Mouse (Mus musculus) heart, embryonic 14.5 days (tissue): ENCODE results near the gene L3mbtl1. TPM values are rescaled to one million over a fixed set of nuclear protein-coding genes. Genes with fewer than 3 reads are reported as not detected.
"Not testable (repeated sequence)": the region's sequence is repeated elsewhere in the genome, so short reads cannot be mapped to it uniquely, and the experiment has no call there.

Experiments used
- ATAC-seq: fragments of 200-750 bp; cut with Nextera tagmentation; 2 replicates; pipeline ENCODE4 v1.8.0; 2017; ENCODE audit warnings: low read depth, moderate TSS enrichment; ENCODE audit not compliant: insufficient number of reproducible peaks, insufficient read depth, low FRiP score
- H3K27ac ChIP-seq, 2 experiments: fragments of 200-500 bp in 1 of 2; fragments of 300-500 bp in 1 of 2; sonication (generic) in 1 of 2; replicated peaks in 1 of 2; 2 replicates each; pipeline ENCODE4 v1.5.1; 2012 to 2014; ENCODE audit warnings: low read depth in 2 of 2, low read length in 2 of 2, control low read depth in 1 of 2, mild to moderate bottlenecking in 1 of 2, mixed read lengths in 1 of 2; ENCODE audit not compliant: control insufficient read depth in 1 of 2, insufficient read depth in 1 of 2
- H3K27me3 ChIP-seq: fragments of 300-500 bp; sonication (generic); 2 replicates; pipeline ENCODE4 v1.6.1; 2014; ENCODE audit warnings: mild to moderate bottlenecking, low read length, control low read depth; ENCODE audit not compliant: control insufficient read depth, insufficient read depth
- H3K36me3 ChIP-seq: fragments of 300-500 bp; sonication (generic); 2 replicates; pipeline ENCODE4 v1.6.1; 2014; ENCODE audit warnings: mild to moderate bottlenecking, control low read depth, low read length, mixed read lengths; ENCODE audit not compliant: control insufficient read depth, insufficient read depth
- H3K4me1 ChIP-seq, 2 experiments: fragments of 200-500 bp in 1 of 2; fragments of 300-500 bp in 1 of 2; sonication (generic) in 1 of 2; 2 replicates each; pipeline ENCODE4 v1.6.1; 2012 to 2014; ENCODE audit warnings: low read length in 2 of 2, control low read depth in 1 of 2, mixed read lengths in 1 of 2; ENCODE audit not compliant: control insufficient read depth in 2 of 2, insufficient read depth in 2 of 2
- H3K4me2 ChIP-seq: fragments of 300-500 bp; sonication (generic); 2 replicates; pipeline ENCODE4 v1.6.1; 2014; ENCODE audit warnings: mild to moderate bottlenecking, low read length
- H3K4me3 ChIP-seq, 2 experiments: fragments of 200-500 bp in 1 of 2; fragments of 300-500 bp in 1 of 2; sonication (generic) in 1 of 2; 2 replicates each; pipeline ENCODE4 v1.5.1; 2012 to 2014; ENCODE audit warnings: low read length in 2 of 2, mild to moderate bottlenecking in 2 of 2, control low read depth in 1 of 2, low read depth in 1 of 2, moderate library complexity in 1 of 2; ENCODE audit not compliant: control insufficient read depth in 1 of 2, insufficient read depth in 1 of 2
- H3K9ac ChIP-seq: fragments of 300-500 bp; sonication (generic); 2 replicates; pipeline ENCODE4 v1.6.1; 2014; ENCODE audit warnings: mild to moderate bottlenecking, low read length
- H3K9me3 ChIP-seq: fragments of 300-500 bp; sonication (generic); 2 replicates; pipeline ENCODE4 v1.6.1; 2016; ENCODE audit warnings: low read length, control low read depth; ENCODE audit not compliant: control insufficient read depth
- WGBS: fragments of 180-500 bp; shearing (Covaris S2); extraction: QIAGEN DNeasy Blood & Tissue Kit; methylation state at CpG from one replicate; pipeline ENCODE4 v1.1.7; 2014; 5-methylcytosine and 5-hydroxymethylcytosine counted together
- polyA plus RNA-seq: library from polyadenylated mRNA; unstranded; fragments of >200 nt; fragmentation: Nextera tagmentation; extraction: Ambion mirVana; gene quantifications from 2 replicates; pipeline ENCODE4 v1.2.1, GENCODE M21; 2014

L3mbtl1 gene
- polyA plus RNA-seq = 0.24 TPM in 1 of 2 replicates, not detected in the other

- no peak within 1 kb of the TSS for H3K27ac ChIP-seq
- H3K27me3 ChIP-seq = peaks cover 16% of the 10 kb centered on the region; the same call in 1 of the 2 replicates
- H3K9me3 ChIP-seq = no peaks in the 10 kb centered on the region
- H3K4me3 ChIP-seq = peak within 1 kb of the TSS; percentile 56
- H3K4me1 ChIP-seq = peaks cover 2 to 12% of the 10 kb centered on the region in 2 experiments; a peak in 3 of 4 replicates
- peak within 1 kb of the TSS; percentile 69 for H3K9ac ChIP-seq
- WGBS = under 1% methylated on average over 40 of the region's 40 CpGs
- peak; percentile 31; the same call in 1 of the 2 replicates for ATAC-seq
- peaks cover 29% of the 10 kb centered on the region for H3K36me3 ChIP-seq
- H3K4me2 ChIP-seq = peak within 1 kb of the TSS; percentile 89
These were observed at the start of gene L3mbtl1 for GRCm38 (mm10) chr2:162943148-162943846. TSS of gene L3mbtl1 (plus strand) at chr2:162943472.

- 92% methylated on average over 17 of the region's 20 CpGs for WGBS
- not testable (repeated sequence) for H3K27ac ChIP-seq, H3K4me2 ChIP-seq, H3K9me3 ChIP-seq, ATAC-seq, H3K4me1 ChIP-seq, H3K9ac ChIP-seq, H3K4me3 ChIP-seq, H3K27me3 ChIP-seq, H3K36me3 ChIP-seq
These were observed 44.0 kb upstream of the L3mbtl1 start for GRCm38 (mm10) chr2:162899256-162899655.

GRCm38 (mm10) chr2:162899880-162900589, 43.2 kb upstream of the L3mbtl1 start:
- Histone ChIP-seq H3K4me2 (no peak overlapping the region), H3K27ac (no peak overlapping the region), H3K9ac (no peak overlapping the region), H3K4me3 (no peak overlapping the region), H3K27me3 (no peaks in the 10 kb centered on the region), H3K9me3 (no peaks in the 10 kb centered on the region), H3K4me1 (peaks cover 5 to 7% of the 10 kb centered on the region in 2 experiments), H3K36me3 (no peaks in the 10 kb centered on the region)
- ATAC-seq = no peak
- 63% methylated on average over 12 of the region's 12 CpGs for WGBS

- Histone ChIP-seq H3K4me2 (no peak overlapping the region), H3K4me3 (no peak overlapping the region), H3K36me3 (no peaks in the 10 kb centered on the region), H3K9ac (no peak overlapping the region), H3K4me1 (peaks cover 5 to 7% of the 10 kb centered on the region in 2 experiments), H3K27ac (no peak overlapping the region), H3K27me3 (no peaks in the 10 kb centered on the region), H3K9me3 (no peaks in the 10 kb centered on the region)
- ATAC-seq = no peak
- WGBS = 9% methylated on average over 2 of the region's 2 CpGs
These were observed 42.7 kb upstream of the L3mbtl1 start for GRCm38 (mm10) chr2:162900590-162900916.

GRCm38 (mm10) chr2:162905902-162906301, 37.4 kb upstream of the L3mbtl1 start:
- no peaks in the 10 kb centered on the region for H3K36me3 ChIP-seq
- 62% methylated on average over 4 of the region's 4 CpGs for WGBS
- no peak overlapping the region for H3K4me2 ChIP-seq
- H3K9me3 ChIP-seq = no peaks in the 10 kb centered on the region
- no peak overlapping the region for H3K9ac ChIP-seq
- no peaks in the 10 kb centered on the region for H3K27me3 ChIP-seq
- peak; percentile 43; the same call in 1 of the 2 replicates for ATAC-seq
- H3K4me3 ChIP-seq = no peak overlapping the region
- no peak overlapping the region for H3K27ac ChIP-seq
- H3K4me1 ChIP-seq = no peaks in the 10 kb centered on the region

- Histone ChIP-seq H3K4me3 (peak overlapping the region in 1 of 2 experiments; percentile 10; a peak in 1 of 4 replicates), H3K36me3 (no peaks in the 10 kb centered on the region), H3K9ac (0 out of 2 replicates have a peak overlapping the region, but pooled peaks have one; percentile 30), H3K4me1 (no peaks in the 10 kb centered on the region), H3K4me2 (peak overlapping the region; percentile 47), H3K27ac (no peak overlapping the region), H3K27me3 (no peaks in the 10 kb centered on the region), H3K9me3 (no peaks in the 10 kb centered on the region)
- no peak for ATAC-seq
- 26% methylated on average over 16 of the region's 16 CpGs for whole genome bisulfite sequencing
These were observed 35.2 kb upstream of the L3mbtl1 start for GRCm38 (mm10) chr2:162908052-162908491.

GRCm38 (mm10) chr2:162914040-162914439, 29.2 kb upstream of the L3mbtl1 start:
- H3K36me3 ChIP-seq = no peaks in the 10 kb centered on the region
- H3K27ac ChIP-seq = no peak overlapping the region
- H3K4me2 ChIP-seq = no peak overlapping the region
- H3K9ac ChIP-seq = no peak overlapping the region
- no peak for ATAC-seq
- H3K4me1 ChIP-seq = no peaks in the 10 kb centered on the region
- H3K27me3 ChIP-seq = no peaks in the 10 kb centered on the region
- H3K9me3 ChIP-seq = 0 out of 2 replicates have a peak, but pooled peaks cover 5% of the 10 kb centered on the region
- no peak overlapping the region for H3K4me3 ChIP-seq
- 42% methylated on average over 3 of the region's 3 CpGs for WGBS
